Mouse (Mus musculus): ENCODE measurements around the gene Anxa11. TPM values are rescaled to one million over a fixed set of nuclear protein-coding genes. Genes with fewer than 3 reads are reported as not detected.
"Not testable (repeated sequence)": the region's sequence is repeated elsewhere in the genome, so short reads cannot be mapped to it uniquely, and the experiment has no call there.

Gene Anxa11
- polyA plus RNA-seq, 1 experiment: 53.0 TPM

DNA sequence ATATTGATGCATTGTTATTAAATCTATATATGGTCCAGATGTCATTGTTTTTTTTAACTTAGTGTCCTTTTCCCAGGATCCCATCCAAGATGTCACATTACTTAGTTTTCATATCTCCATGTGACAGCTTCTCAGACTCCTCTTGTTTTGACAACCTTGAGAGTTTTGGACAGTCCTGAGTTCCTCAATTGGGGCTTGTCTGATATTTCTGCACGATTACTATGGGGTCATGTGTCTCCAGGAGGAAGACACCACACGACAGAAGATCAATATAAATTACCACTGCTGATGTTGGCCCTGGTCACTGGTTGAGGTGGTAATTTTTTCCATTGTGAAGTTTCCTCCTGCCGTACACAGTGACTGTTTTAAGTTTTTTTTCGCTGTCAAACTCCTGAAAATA lies 377 bp upstream of the Anxa11 start:
- no peak for DNase-seq (ENCODE audit: low read depth)

GRCm38 (mm10) chr14:25842688-25843003 lies 690 bp downstream of the Anxa11 start:
- DNase-seq (ENCODE audit: low read depth): no peak

DNA sequence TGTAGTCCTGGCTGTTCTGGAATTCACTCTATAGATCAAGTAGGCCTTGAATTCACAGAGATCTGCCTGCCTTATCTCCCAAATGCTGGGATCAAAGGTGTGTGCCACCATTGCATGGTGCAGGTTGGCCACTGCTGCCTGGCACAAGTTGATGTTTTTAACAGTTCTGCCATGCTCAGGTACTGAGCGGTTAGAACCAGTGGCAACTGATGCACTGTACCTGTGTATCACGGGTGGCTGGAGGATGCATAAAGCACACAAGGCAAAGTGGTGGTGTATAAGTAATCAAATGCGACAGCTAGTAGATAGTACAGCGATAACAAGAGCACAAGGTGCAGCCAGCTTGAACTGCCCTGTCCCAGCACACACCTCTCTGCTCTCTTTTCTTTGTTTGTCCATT lies 2.4 kb downstream of the Anxa11 start:
- no peak for DNase-seq (ENCODE audit: low read depth)

GRCm38 (mm10) chr14:25845832-25846383 lies 4.0 kb downstream of the Anxa11 start:
- DNase-seq (ENCODE audit: low read depth): no peak

GRCm38 (mm10) chr14:25846516-25846915 lies 4.6 kb downstream of the Anxa11 start:
- DNase-seq (ENCODE audit: low read depth): no peak

DNA sequence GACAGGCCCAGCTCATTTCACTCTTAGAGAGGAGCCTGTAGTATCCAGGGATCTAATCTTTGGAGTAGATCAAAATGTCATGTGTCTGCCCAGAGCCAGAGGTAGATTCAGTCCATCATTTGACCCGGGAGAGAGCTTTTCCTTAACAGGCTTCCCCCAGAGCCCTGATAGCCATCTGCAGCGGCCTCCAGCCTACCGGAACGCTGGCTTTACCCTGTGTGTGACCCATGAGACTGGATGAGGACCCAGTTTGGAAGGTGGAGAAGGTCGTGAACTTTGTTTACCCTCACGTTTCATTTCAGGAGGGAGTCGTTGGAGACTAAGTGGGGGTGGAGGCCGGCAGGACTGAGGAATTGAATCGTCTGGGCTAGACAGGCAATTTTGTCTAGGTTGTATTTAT lies 5.7 kb downstream of the Anxa11 start:
- no peak for DNase-seq (ENCODE audit: low read depth)

DNA sequence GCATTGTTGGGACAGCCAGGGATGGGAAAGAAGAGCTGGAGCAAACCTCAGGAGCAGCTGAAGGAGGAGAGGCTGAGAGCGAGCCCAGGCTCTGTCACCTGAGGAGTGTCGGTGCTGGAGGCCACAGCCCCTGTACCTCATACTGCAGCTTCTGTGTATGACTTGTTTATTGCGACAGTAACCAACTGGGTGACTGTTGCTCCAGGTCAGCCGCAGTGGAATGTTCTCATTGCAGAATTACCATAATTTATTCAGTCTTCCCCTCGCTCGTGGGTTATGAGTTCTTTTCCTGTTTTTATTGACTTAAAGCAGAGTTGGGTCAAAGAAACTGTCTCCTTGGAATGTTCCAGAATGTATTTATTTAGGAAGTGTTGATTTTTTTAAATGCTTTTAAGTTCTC lies 6.3 kb downstream of the Anxa11 start:
- no peak for DNase-seq (ENCODE audit: low read depth)

DNA sequence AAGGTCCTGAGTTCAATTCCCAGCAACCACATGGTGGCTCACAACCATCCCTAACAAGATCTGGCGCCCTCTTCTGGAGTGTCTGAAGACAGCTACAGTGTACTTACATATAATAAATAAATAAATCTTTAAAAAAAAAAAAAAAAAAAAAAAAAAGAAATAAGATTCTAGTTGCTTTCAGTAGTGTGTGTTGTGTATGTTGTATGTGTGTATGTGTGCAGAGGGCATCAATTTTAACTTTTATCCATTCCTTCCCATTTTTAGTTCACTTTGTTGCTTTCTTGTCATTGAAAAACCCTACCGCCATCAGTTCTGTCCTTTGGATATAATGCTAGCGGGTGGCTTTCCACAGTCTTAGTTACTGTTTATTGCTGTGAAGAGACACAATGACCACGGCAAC lies 6.8 kb downstream of the Anxa11 start:
- DNase-seq (ENCODE audit: low read depth): not testable (repeated sequence)

GRCm38 (mm10) chr14:25850433-25850832 lies 8.5 kb downstream of the Anxa11 start:
- no peak for DNase-seq (ENCODE audit: low read depth)

DNA sequence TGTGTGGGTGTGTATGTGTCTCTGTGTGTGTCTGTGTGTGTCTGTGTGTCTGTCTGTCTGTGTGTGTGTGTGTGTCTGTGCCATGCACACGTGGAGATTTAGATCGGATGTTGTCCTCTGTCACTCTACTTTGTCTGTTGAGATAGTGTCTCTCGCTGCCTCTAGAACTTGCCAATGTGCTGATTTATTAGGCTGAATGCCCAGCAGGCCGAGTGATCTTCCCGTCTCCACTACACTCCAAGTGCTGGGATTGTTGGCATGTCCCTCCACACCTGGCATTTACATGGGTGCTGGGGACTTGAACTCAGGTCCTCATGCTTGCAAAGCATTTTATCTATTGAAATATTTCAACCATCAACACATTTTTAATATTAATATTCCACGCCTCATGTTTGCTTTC lies 9.2 kb downstream of the Anxa11 start:
- no peak for DNase-seq (ENCODE audit: low read depth)

GRCm38 (mm10) chr14:25852121-25852561 lies 10.2 kb downstream of the Anxa11 start:
- no peak for DNase-seq (ENCODE audit: low read depth)

DNA sequence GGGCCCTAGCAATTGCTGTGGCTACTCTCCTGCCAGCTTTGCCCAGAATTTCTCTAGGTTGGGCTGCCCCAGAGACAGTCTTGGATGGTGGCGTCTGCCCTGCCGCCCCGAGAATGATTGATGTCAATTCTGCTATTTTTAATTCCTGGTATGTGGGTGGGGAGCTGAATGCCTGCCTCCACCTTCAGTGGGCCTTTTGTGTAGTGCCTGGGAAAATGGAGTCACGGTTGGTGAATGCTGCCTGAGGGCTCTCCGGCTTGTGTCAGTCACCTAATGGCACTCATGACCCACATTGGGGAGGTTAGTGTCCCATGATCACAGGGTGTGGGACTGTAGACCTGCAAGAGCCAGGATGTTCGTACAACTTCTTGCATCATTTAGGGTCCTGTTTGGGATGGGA lies 11.3 kb downstream of the Anxa11 start:
- DNase-seq (ENCODE audit: low read depth): no peak

GRCm38 (mm10) chr14:25853717-25854452 lies 11.9 kb downstream of the Anxa11 start:
- no peak for DNase-seq (ENCODE audit: low read depth)

GRCm38 (mm10) chr14:25855241-25855885 lies 13.4 kb downstream of the Anxa11 start:
- no peak for DNase-seq (ENCODE audit: low read depth)

- DNase-seq (ENCODE audit: low read depth): no peak
These were observed 15.2 kb downstream of the Anxa11 start for GRCm38 (mm10) chr14:25857168-25857621.

GRCm38 (mm10) chr14:25857940-25858339 lies 16.0 kb downstream of the Anxa11 start:
- no peak for DNase-seq (ENCODE audit: low read depth)

GRCm38 (mm10) chr14:25861771-25862530 lies 20.0 kb downstream of the Anxa11 start:
- no peak for DNase-seq (ENCODE audit: low read depth)

GRCm38 (mm10) chr14:25863721-25864120 lies 21.8 kb downstream of the Anxa11 start:
- DNase-seq (ENCODE audit: low read depth): no peak

GRCm38 (mm10) chr14:25865251-25865650 lies 23.3 kb downstream of the Anxa11 start:
- no peak for DNase-seq (ENCODE audit: low read depth)

- no peak for DNase-seq (ENCODE audit: low read depth)
These were observed 24.4 kb downstream of the Anxa11 start for GRCm38 (mm10) chr14:25866384-25866783.

DNA sequence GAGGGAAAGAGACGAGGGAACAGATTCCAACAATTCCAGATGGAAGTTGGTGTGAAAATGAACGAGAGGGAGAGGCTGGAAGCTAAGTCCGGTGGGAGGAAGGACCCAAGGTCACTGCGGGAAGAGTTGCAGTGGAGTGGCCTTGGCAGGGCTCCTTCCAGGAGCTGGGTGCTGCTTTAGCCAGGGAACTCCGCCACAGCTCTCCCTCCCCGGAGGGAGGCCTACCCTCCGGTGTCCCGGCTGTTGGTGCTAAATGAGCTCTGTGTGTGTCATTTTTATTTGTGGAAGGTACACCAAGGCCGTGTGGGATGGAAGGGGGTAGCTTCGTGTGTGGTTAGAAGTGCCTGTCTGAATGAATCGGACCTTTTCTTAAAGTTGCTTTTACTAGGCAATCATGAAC lies 24.9 kb downstream of the Anxa11 start:
- no peak for DNase-seq (ENCODE audit: low read depth)

DNA sequence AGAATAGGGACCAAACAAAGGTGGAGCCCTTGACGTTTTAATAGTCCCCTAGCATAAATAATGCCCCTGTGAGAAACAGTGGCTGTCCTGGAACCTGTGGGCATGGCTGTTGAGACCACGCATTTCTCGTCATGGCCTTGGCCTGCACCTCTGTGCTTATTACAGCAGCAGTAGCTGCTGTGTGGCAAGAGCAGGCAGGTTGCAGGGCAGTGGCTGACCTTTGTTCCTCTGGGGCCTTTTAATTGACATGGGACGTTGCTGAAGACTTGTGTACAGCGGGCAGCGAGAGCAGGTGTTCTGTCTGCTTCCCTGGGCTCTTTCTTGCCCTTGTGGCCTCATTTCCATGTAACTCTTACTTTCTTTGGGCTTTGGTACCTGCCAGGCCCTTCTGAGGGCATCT lies 25.9 kb downstream of the Anxa11 start:
- DNase-seq (ENCODE audit: low read depth): no peak

GRCm38 (mm10) chr14:25868706-25869105 lies 26.8 kb downstream of the Anxa11 start:
- DNase-seq (ENCODE audit: low read depth): no peak
